Mouse (Mus musculus): ENCODE data around the gene Ostc.

The Ostc gene

GRCm38 (mm10) chr3:130710103-130710502 is 859 bp upstream of the Ostc start:
- DNase-seq (ENCODE audit: low read depth) = no peak

GRCm38 (mm10) chr3:130708529-130708928 is 715 bp downstream of the Ostc start:
- no peak for DNase-seq (ENCODE audit: low read depth)

GRCm38 (mm10) chr3:130702289-130702688 is 7.0 kb downstream of the Ostc start:
- DNase-seq (ENCODE audit: low read depth) = no peak

- DNase-seq (ENCODE audit: low read depth) = no peak
Measured at GRCm38 (mm10) chr3:130697622-130698021, 11.6 kb downstream of the Ostc start.

- DNase-seq (ENCODE audit: low read depth) = peak; percentile 31
Measured at GRCm38 (mm10) chr3:130694705-130695104, 14.5 kb downstream of the Ostc start.

GRCm38 (mm10) chr3:130694041-130694593 is 15.1 kb downstream of the Ostc start:
- DNase-seq (ENCODE audit: low read depth) = peak; percentile 68

GRCm38 (mm10) chr3:130691596-130692170 is 17.6 kb downstream of the Ostc start:
- peak; percentile 64 for DNase-seq (ENCODE audit: low read depth)

- DNase-seq (ENCODE audit: low read depth) = peak; percentile 90
Measured at GRCm38 (mm10) chr3:130690834-130691595, 18.2 kb downstream of the Ostc start.

GRCm38 (mm10) chr3:130689630-130690029 is 19.6 kb downstream of the Ostc start:
- peak; percentile 85 for DNase-seq (ENCODE audit: low read depth)

GRCm38 (mm10) chr3:130687051-130687450 is 22.2 kb downstream of the Ostc start:
- DNase-seq (ENCODE audit: low read depth) = no peak

- DNase-seq (ENCODE audit: low read depth) = no peak
Measured at GRCm38 (mm10) chr3:130685014-130685366, 24.3 kb downstream of the Ostc start.

GRCm38 (mm10) chr3:130684276-130685013 is 24.8 kb downstream of the Ostc start:
- DNase-seq (ENCODE audit: low read depth) = no peak

- no peak for DNase-seq (ENCODE audit: low read depth)
Measured at GRCm38 (mm10) chr3:130683836-130684235, 25.4 kb downstream of the Ostc start.

GRCm38 (mm10) chr3:130682183-130682582 is 27.1 kb downstream of the Ostc start:
- no peak for DNase-seq (ENCODE audit: low read depth)

GRCm38 (mm10) chr3:130681226-130681625 is 28.0 kb downstream of the Ostc start:
- DNase-seq (ENCODE audit: low read depth) = no peak

- DNase-seq (ENCODE audit: low read depth) = no peak
Measured at GRCm38 (mm10) chr3:130677671-130678460, 31.4 kb downstream of the Ostc start.

- no peak for DNase-seq (ENCODE audit: low read depth)
Measured at GRCm38 (mm10) chr3:130671291-130671690, 38.0 kb downstream of the Ostc start.

- DNase-seq (ENCODE audit: low read depth) = no peak
Measured at GRCm38 (mm10) chr3:130662496-130662895, 46.7 kb downstream of the Ostc start.

- DNase-seq (ENCODE audit: low read depth) = no peak
Measured at GRCm38 (mm10) chr3:130660619-130661018, 48.6 kb downstream of the Ostc start.

- DNase-seq (ENCODE audit: low read depth) = no peak
Measured at GRCm38 (mm10) chr3:130649569-130649968, 59.7 kb downstream of the Ostc start.

- no peak for DNase-seq (ENCODE audit: low read depth)
Measured at GRCm38 (mm10) chr3:130646110-130646810, 63.0 kb downstream of the Ostc start.
